Mouse (Mus musculus): ENCODE measurements around the gene Cdc42bpg. TPM values are rescaled to one million over a fixed set of nuclear protein-coding genes. Genes with fewer than 3 reads are reported as not detected.
A peak's percentile ranks its signal among the peaks of the same experiment; 100 is the strongest.

Gene Cdc42bpg
- polyA plus RNA-seq, 1 experiment from 2014 or later, result 1.1 TPM

GRCm38 (mm10) chr19:6313796-6314195 is 7.5 kb downstream of the Cdc42bpg start:
- no peak overlapping the region for H3K27ac ChIP-seq (ENCODE audit: low read length)
- H3K9ac ChIP-seq (ENCODE audit: low read length), result no peak overlapping the region
- H3K4me3 ChIP-seq (ENCODE audit: low read length), result no peak overlapping the region
- no peak overlapping the region for H3K4me2 ChIP-seq (ENCODE audit: low read depth, low read length)
- no peak for ATAC-seq (ENCODE audit: low read depth)
- H3K9me3 ChIP-seq (ENCODE audit: control insufficient read depth, low read length), result no peaks in the 10 kb centered on the region
- 84% methylated on average over 8 of the region's 8 CpGs for WGBS
- peaks cover 33% of the 10 kb centered on the region for H3K36me3 ChIP-seq (ENCODE audit: control insufficient read depth, insufficient read depth, low read length)
- H3K27me3 ChIP-seq (ENCODE audit: control insufficient read depth, insufficient read depth, low read depth, low read length), result no peaks in the 10 kb centered on the region
- no peaks in the 10 kb centered on the region for H3K4me1 ChIP-seq (replicated peaks; ENCODE audit: control insufficient read depth, insufficient read depth, low read length)

- Histone ChIP-seq H3K4me2 (ENCODE audit: low read depth, low read length) (no peak overlapping the region), H3K4me3 (ENCODE audit: low read length) (no peak overlapping the region), H3K9ac (ENCODE audit: low read length) (no peak overlapping the region), H3K9me3 (ENCODE audit: control insufficient read depth, low read length) (no peaks in the 10 kb centered on the region), H3K36me3 (ENCODE audit: control insufficient read depth, insufficient read depth, low read length) (peaks cover 33% of the 10 kb centered on the region), H3K27me3 (ENCODE audit: control insufficient read depth, insufficient read depth, low read depth, low read length) (no peaks in the 10 kb centered on the region), H3K4me1 (replicated peaks; ENCODE audit: control insufficient read depth, insufficient read depth, low read length) (no peaks in the 10 kb centered on the region), H3K27ac (ENCODE audit: low read length) (peak overlapping the region; percentile 20; the same call in 1 of the 2 replicates)
- 58% methylated on average over 8 of the region's 8 CpGs for WGBS
- peak; percentile 75 for ATAC-seq (ENCODE audit: low read depth)
Measured at GRCm38 (mm10) chr19:6314513-6314912, 8.3 kb downstream of the Cdc42bpg start.

GRCm38 (mm10) chr19:6315573-6315972 is 9.3 kb downstream of the Cdc42bpg start:
- no peaks in the 10 kb centered on the region for H3K9me3 ChIP-seq (ENCODE audit: control insufficient read depth, low read length)
- no peaks in the 10 kb centered on the region for H3K27me3 ChIP-seq (ENCODE audit: control insufficient read depth, insufficient read depth, low read depth, low read length)
- H3K36me3 ChIP-seq (ENCODE audit: control insufficient read depth, insufficient read depth, low read length), result peaks cover 33% of the 10 kb centered on the region
- no peak overlapping the region for H3K9ac ChIP-seq (ENCODE audit: low read length)
- no peak overlapping the region for H3K4me2 ChIP-seq (ENCODE audit: low read depth, low read length)
- ATAC-seq (ENCODE audit: low read depth), result no peak
- H3K27ac ChIP-seq (ENCODE audit: low read length), result no peak overlapping the region
- H3K4me1 ChIP-seq (replicated peaks; ENCODE audit: control insufficient read depth, insufficient read depth, low read length), result no peaks in the 10 kb centered on the region
- WGBS, result 73% methylated on average over 14 of the region's 14 CpGs
- H3K4me3 ChIP-seq (ENCODE audit: low read length), result no peak overlapping the region

GRCm38 (mm10) chr19:6318145-6318544 is 11.9 kb downstream of the Cdc42bpg start:
- H3K27me3 ChIP-seq (ENCODE audit: control insufficient read depth, insufficient read depth, low read depth, low read length), result no peaks in the 10 kb centered on the region
- WGBS, result 85% methylated on average over 12 of the region's 12 CpGs
- H3K4me3 ChIP-seq (ENCODE audit: low read length), result no peak overlapping the region
- no peak overlapping the region for H3K9ac ChIP-seq (ENCODE audit: low read length)
- H3K36me3 ChIP-seq (ENCODE audit: control insufficient read depth, insufficient read depth, low read length), result peaks cover 31% of the 10 kb centered on the region
- H3K4me2 ChIP-seq (ENCODE audit: low read depth, low read length), result no peak overlapping the region
- no peaks in the 10 kb centered on the region for H3K4me1 ChIP-seq (replicated peaks; ENCODE audit: control insufficient read depth, insufficient read depth, low read length)
- H3K27ac ChIP-seq (ENCODE audit: low read length), result no peak overlapping the region
- H3K9me3 ChIP-seq (ENCODE audit: control insufficient read depth, low read length), result no peaks in the 10 kb centered on the region
- ATAC-seq (ENCODE audit: low read depth), result no peak

DNA sequence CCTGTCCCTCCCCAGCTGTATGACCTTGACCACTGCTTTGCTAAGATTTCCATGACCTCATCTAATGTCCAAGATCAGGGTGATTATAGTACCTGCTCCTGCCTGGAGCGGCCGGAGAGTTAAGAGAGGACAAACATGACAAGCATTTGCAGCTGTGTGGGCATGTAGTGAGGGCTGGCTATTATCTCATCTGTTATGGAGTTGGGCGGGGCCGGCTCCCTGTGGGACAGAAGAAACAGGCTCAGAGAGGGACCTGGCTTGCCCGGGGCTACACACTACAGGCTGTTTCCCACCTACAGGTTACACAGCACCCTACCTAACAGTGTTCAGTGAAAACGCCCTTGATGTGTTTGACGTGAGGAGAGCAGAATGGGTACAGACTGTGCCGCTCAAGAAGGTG is 15.1 kb downstream of the Cdc42bpg start:
- no peaks in the 10 kb centered on the region for H3K27me3 ChIP-seq (ENCODE audit: control insufficient read depth, insufficient read depth, low read depth, low read length)
- H3K4me3 ChIP-seq (ENCODE audit: low read length), result no peak overlapping the region
- H3K36me3 ChIP-seq (ENCODE audit: control insufficient read depth, insufficient read depth, low read length), result peaks cover 19% of the 10 kb centered on the region
- no peak overlapping the region for H3K4me2 ChIP-seq (ENCODE audit: low read depth, low read length)
- 68% methylated on average over 8 of the region's 8 CpGs for WGBS
- no peaks in the 10 kb centered on the region for H3K4me1 ChIP-seq (replicated peaks; ENCODE audit: control insufficient read depth, insufficient read depth, low read length)
- no peak overlapping the region for H3K27ac ChIP-seq (ENCODE audit: low read length)
- H3K9me3 ChIP-seq (ENCODE audit: control insufficient read depth, low read length), result no peaks in the 10 kb centered on the region
- ATAC-seq (ENCODE audit: low read depth), result no peak
- no peak overlapping the region for H3K9ac ChIP-seq (ENCODE audit: low read length)

DNA sequence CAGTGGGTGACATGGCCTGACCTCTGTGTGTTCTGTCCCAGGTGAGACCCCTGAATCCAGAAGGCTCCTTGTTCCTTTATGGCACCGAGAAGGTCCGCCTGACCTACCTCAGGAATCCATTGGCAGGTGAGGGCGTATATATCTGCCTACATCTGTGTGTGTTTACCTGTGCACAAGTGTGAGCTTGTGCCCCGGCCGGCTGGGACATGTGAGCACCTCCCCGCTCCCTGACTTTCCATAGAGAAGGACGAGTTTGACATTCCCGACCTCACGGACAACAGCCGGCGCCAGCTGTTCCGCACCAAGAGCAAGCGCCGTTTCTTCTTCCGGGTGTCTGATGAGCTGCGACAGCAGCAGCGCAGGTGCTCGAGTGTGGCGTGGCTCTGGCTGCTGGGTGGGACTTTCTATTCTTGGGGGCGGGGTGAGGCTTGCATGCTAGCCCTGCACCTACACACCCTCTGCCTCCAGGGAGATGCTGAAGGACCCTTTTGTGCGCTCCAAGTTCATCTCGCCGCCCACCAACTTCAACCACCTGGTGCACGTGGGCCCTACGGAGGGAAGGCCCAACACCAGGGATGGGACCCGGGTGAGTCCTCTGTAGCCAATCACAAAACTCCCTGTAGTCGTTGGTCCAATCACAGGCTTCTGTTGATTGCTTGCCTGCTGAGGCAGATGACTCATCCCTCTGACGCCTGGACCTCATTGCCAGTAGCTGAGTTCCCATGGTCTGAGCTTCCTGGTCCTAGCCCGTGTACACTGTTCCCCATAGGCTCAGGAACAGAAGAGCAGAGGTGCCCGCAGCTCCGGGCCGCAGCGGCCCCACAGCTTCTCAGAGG is 15.7 kb downstream of the Cdc42bpg start:
- no peak overlapping the region for H3K4me3 ChIP-seq (ENCODE audit: low read length)
- no peak overlapping the region for H3K4me2 ChIP-seq (ENCODE audit: low read depth, low read length)
- peak; percentile 65 for ATAC-seq (ENCODE audit: low read depth)
- H3K27ac ChIP-seq (ENCODE audit: low read length), result no peak overlapping the region
- peaks cover 16% of the 10 kb centered on the region for H3K36me3 ChIP-seq (ENCODE audit: control insufficient read depth, insufficient read depth, low read length)
- 62% methylated on average over 33 of the region's 33 CpGs for WGBS
- no peaks in the 10 kb centered on the region for H3K27me3 ChIP-seq (ENCODE audit: control insufficient read depth, insufficient read depth, low read depth, low read length)
- H3K9ac ChIP-seq (ENCODE audit: low read length), result no peak overlapping the region
- no peaks in the 10 kb centered on the region for H3K4me1 ChIP-seq (replicated peaks; ENCODE audit: control insufficient read depth, insufficient read depth, low read length)
- no peaks in the 10 kb centered on the region for H3K9me3 ChIP-seq (ENCODE audit: control insufficient read depth, low read length)

DNA sequence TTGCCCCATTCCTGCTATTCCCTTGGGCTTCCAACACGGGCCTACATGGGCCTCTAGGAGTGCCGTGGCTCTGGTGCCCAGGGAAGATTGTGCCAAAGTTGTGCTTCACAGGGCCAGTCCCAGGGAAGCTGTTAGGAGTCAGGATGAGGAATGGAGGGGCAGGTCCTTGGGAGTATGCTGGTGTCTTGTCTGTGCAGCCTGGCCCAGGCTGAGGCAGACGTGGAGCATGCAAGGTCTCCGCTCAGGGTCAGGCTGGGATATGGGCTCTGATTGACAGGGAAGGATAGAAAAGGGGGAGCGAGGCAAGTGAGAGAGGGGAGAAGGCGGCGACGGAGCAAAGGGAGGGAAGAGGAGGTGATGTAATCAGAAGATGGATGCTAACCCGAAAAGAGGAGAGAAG is 18.5 kb downstream of the Cdc42bpg start:
- WGBS, result 80% methylated on average over 9 of the region's 9 CpGs
- Histone ChIP-seq H3K4me2 (ENCODE audit: low read depth, low read length) (no peak overlapping the region), H3K27me3 (ENCODE audit: control insufficient read depth, insufficient read depth, low read depth, low read length) (no peaks in the 10 kb centered on the region), H3K36me3 (ENCODE audit: control insufficient read depth, insufficient read depth, low read length) (peaks cover 10% of the 10 kb centered on the region), H3K4me3 (ENCODE audit: low read length) (no peak overlapping the region), H3K9ac (ENCODE audit: low read length) (no peak overlapping the region), H3K27ac (ENCODE audit: low read length) (no peak overlapping the region), H3K4me1 (replicated peaks; ENCODE audit: control insufficient read depth, insufficient read depth, low read length) (no peaks in the 10 kb centered on the region), H3K9me3 (ENCODE audit: control insufficient read depth, low read length) (no peaks in the 10 kb centered on the region)
- ATAC-seq (ENCODE audit: low read depth), result no peak

DNA sequence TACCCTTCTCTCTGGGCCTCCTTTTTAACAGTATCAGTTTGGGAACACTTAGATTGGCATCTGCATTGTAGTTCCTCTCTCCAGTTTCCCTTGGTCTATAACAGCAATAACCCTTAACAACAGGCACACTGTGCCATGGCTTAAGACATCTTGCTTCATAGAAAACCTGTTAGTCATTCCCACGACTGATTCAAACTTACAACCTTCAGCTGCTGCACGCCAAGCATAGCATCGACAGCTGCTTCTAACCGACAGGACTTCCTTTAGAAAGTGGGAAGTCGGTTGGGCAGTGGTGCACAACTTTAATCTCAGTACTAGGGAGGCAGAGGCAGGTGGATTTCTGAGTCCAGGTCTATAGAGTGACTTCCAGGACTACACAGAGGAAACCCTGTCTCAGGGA is 24.9 kb downstream of the Cdc42bpg start:
- H3K9me3 ChIP-seq (ENCODE audit: control insufficient read depth, low read length), result no peaks in the 10 kb centered on the region
- H3K27ac ChIP-seq (ENCODE audit: low read length), result no peak overlapping the region
- H3K9ac ChIP-seq (ENCODE audit: low read length), result peak overlapping the region; percentile 54
- no peak for ATAC-seq (ENCODE audit: low read depth)
- H3K4me3 ChIP-seq (ENCODE audit: low read length), result no peak overlapping the region; the same call in 1 of the 2 replicates
- 38% methylated on average over 5 of the region's 5 CpGs for WGBS
- peak overlapping the region; percentile 48; the same call in 1 of the 2 replicates for H3K4me2 ChIP-seq (ENCODE audit: low read depth, low read length)
- H3K27me3 ChIP-seq (ENCODE audit: control insufficient read depth, insufficient read depth, low read depth, low read length), result no peaks in the 10 kb centered on the region
- 0 out of 2 replicates have a peak, but pooled peaks cover under 1% of the 10 kb centered on the region for H3K36me3 ChIP-seq (ENCODE audit: control insufficient read depth, insufficient read depth, low read length)
- peaks cover 13% of the 10 kb centered on the region for H3K4me1 ChIP-seq (replicated peaks; ENCODE audit: control insufficient read depth, insufficient read depth, low read length)

GRCm38 (mm10) chr19:6331719-6332516 is 25.7 kb downstream of the Cdc42bpg start:
- peak overlapping the region; percentile 48 for H3K4me2 ChIP-seq (ENCODE audit: low read depth, low read length)
- no peaks in the 10 kb centered on the region for H3K9me3 ChIP-seq (ENCODE audit: control insufficient read depth, low read length)
- peak overlapping the region; percentile 58 for H3K9ac ChIP-seq (ENCODE audit: low read length)
- no peak overlapping the region for H3K27ac ChIP-seq (ENCODE audit: low read length)
- H3K4me1 ChIP-seq (replicated peaks; ENCODE audit: control insufficient read depth, insufficient read depth, low read length), result peaks cover 20% of the 10 kb centered on the region
- no peaks in the 10 kb centered on the region for H3K27me3 ChIP-seq (ENCODE audit: control insufficient read depth, insufficient read depth, low read depth, low read length)
- WGBS, result 21% methylated on average over 13 of the region's 13 CpGs
- peak overlapping the region; percentile 20; the same call in 1 of the 2 replicates for H3K4me3 ChIP-seq (ENCODE audit: low read length)
- no peaks in the 10 kb centered on the region for H3K36me3 ChIP-seq (ENCODE audit: control insufficient read depth, insufficient read depth, low read length)
- no peak for ATAC-seq (ENCODE audit: low read depth)

Data from lung, embryonic 16.5 days (tissue).